Mouse (Mus musculus): ENCODE measurements at regions not wholly inside any gene's neighbourhood (a gene's known extent, or its start where the extent isn't known, plus 50 kb on each side); places are given as distances from the start of the nearest gene placed in this dataset.
"Not testable (repeated sequence)": the region's sequence is repeated elsewhere in the genome, so short reads cannot be mapped to it uniquely, and the experiment has no call there.

DNA sequence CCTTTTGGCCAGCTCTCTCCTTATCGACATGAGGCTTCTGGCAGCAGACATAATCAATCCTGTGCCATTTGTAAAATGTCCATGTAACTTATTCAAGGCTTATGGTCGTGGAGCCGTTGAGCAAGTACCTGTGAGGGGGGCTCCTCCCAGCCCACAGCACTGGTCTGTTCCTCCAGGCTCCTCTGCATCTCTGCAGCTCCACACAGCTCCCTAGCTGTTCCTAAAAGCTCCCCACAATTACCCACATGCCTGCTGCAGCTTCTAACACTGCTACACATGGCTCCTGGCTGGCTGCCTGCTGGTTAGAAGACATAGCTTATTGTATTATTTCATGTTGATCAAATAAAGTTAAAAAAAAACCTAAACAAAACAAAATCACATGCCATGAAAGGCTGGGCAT lies 77.9 kb downstream of the Tcp10c start:
- DNase-seq (ENCODE audit: low read depth, low spot score), result not testable (repeated sequence)

DNA sequence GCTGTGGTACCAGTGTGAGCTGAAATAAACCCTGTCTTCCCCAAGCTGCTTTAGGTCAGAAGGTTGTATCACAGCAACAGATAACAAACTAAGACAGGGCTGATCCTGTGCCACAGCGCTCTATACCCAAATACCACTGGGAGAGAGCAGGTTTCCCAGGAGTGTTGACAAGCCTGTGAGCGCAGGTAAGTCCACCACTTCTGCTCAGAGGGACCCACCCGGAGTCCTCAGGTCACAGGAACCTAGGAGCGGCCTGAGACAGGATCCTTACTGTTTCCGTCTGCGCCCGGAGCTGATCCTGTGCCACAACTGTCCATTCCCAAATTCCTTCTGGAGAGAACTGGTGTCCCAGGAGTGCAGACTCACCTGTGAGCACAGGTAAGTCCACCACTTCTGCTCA lies 79.8 kb downstream of the Tcp10c start:
- not testable (repeated sequence) for DNase-seq (ENCODE audit: low read depth, low spot score)

- DNase-seq (ENCODE audit: low read depth, low spot score), result not testable (repeated sequence)
Measured at GRCm38 (mm10) chr17:13438790-13439189, 84.4 kb downstream of the Tcp10c start.

- not testable (repeated sequence) for DNase-seq (ENCODE audit: low read depth, low spot score)
Measured at GRCm38 (mm10) chr17:13440708-13441530, 86.5 kb downstream of the Tcp10c start.

DNA sequence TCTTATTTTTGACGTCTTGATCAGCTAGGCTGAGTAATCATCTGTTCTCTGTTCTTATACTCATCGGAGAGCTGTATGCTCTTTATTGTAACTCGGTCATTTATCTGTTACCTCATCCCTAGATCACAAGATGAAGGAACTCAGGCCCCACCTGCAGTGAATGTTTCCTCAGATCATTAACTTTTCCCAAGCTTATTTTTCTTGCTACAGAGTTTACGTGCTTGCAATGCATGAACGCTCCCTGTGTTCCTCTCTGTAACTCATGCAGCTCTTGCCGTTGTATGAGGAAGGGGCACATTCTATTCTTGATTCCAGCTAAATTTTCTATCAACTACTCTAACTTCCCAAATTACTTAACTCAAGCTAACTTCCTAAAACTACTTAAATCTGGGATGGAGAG lies 87.9 kb downstream of the Tcp10c start:
- not testable (repeated sequence) for DNase-seq (ENCODE audit: low read depth, low spot score)

DNA sequence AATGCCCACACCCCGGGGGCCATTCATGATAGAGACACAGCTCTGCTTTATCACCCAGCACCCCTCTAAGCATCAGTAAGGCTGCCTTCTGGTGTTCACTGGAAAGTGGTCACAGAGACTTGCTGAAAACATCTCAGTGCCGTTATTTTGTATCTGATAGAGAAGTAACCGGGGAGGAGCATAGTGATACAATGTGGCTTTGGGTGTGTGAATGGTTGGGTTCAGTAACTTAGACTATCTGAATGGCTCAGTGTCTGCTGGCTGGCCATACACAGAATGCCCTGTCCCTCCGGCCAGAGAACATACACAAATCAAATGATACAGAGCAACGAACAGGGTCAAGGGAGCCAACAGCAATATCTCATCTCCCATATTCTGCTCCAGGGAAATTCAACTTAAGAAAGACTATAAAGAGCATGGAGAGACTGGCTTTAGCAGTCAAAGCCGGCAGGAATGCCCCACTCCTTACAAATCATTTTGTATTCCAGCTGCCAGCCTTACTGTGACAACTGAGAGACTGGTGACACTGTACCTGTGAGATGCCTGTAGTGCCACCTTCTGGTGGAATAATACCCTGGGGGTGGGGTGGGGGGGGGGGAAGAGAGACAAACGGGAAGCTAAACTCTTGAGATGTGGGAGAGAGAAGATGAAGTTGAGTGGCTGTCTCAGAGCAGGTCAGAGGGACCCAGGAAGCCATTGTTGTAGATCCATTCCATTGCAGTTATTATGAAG lies 102.7 kb downstream of the Tcp10c start:
- not testable (repeated sequence) for DNase-seq (ENCODE audit: low read depth, low spot score)

DNA sequence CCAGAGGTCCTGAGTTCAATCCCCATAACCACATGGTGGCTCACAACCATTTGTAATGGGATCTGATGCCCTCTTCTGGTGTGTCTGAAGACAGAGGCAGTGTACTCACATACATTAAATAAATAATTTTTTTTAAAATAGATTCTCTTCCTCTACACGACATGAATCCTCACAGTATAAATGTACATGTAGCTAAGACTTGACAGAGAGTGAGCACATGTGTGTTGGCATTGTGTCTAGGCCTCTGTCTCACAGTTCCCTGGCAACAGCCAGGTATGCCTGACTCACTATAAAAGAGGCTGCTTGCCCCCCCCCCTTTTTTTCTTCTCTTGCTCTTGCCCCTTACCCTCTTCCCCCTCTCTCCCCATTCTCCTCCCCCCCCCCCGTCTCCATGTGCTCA lies 103.6 kb downstream of the Tcp10c start:
- DNase-seq (ENCODE audit: low read depth, low spot score), result not testable (repeated sequence)

DNA sequence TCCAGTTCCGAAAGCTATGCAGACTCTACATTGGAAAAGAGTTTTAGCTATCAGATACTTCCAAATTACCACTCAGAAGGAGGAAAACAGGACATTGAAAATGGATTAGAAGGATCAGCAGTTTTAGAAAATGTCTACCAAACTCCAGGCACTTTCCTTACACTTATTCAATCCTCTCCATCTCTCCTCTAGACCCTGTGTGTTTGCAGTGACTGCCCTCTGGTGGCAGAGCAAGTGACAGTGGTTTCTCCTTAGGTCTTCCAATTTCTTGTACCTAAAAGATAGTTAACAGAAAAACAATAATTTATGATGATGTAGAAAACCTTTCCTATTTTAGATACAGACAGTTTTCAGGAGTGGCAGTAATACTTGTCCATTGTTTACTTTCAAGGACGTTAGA lies 104.4 kb downstream of the Tcp10c start:
- not testable (repeated sequence) for DNase-seq (ENCODE audit: low read depth, low spot score)

DNA sequence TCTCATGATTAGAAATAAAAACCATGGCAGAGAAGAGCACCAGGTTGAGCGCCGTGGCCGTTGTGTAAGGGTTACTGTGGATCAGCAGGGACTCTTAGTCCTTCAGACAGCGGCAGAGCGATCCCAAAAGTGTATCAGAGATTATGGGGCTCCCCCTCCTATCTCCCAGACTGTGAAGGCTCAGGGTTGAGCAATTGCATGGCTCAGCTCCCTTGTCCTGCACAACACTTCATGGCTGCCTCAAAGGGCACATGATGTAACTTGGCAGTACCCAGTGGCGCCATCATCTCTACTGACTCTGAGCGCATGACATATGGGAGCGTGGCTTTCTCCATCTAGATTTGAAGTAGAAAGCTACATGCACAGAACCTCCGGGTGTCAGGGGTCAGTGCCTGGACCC lies 108.3 kb downstream of the Tcp10c start:
- DNase-seq (ENCODE audit: low read depth, low spot score), result not testable (repeated sequence)

- not testable (repeated sequence) for DNase-seq (ENCODE audit: low read depth, low spot score)
Measured at GRCm38 (mm10) chr17:13465822-13466221, 111.5 kb downstream of the Tcp10c start.

DNA sequence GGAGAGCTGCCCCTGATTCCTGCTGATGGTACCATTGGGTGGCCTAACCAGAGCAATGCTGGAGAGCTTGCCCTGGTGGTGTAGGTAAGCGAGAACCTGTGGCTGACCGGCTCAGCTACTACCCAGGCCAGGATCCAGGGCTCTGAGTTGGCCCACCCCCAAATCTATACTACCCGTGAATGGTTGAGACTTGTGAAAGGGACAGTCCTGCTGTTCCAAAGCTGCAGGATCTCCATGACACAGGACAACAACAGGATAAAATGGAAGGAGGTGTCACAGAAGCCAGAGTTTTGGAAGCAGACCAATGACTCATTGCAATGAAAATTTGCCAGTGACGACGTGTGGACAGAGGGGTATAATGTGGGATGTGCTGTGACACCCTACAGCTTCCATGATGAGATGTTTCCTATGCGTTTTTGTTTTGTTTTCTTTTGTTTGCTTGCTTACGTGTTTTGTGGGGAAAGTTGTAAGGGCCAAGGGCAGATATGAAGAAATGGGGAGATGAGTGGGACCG lies 115.6 kb downstream of the Tcp10c start:
- DNase-seq (ENCODE audit: low read depth, low spot score), result not testable (repeated sequence)

- DNase-seq (ENCODE audit: low read depth, low spot score), result peak; percentile 88
Measured at GRCm38 (mm10) chr17:13472460-13473062, 118.2 kb downstream of the Tcp10c start.

- DNase-seq (ENCODE audit: low read depth, low spot score), result no peak
Measured at GRCm38 (mm10) chr17:13474310-13475094, 120.1 kb downstream of the Tcp10c start.

GRCm38 (mm10) chr17:13478866-13479571 lies 124.6 kb downstream of the Tcp10c start:
- DNase-seq (ENCODE audit: low read depth, low spot score), result peak; percentile 17

DNA sequence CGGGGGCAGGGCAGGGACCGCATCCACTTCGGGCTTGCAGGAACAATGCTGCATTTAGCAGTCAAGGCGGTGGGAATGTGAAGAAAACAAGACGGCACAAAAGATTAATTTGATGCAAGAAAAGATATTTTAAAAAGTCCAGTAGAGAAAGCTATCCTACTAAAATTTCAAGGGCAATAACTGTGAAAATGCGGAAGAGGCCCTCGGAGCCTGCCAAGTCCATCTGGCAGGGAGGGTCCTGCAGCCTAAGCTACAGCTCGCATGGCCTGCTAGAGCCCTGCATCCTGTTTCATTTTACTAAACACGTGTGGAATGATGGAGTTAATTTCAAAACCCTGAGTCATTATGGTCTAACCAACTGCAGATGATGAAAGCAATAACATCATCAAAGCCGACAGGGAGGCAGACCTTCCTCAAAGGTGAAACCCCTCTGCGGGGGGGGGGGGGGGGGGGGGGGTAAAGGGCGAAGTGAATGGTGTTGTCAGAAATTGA lies 125.2 kb downstream of the Tcp10c start:
- DNase-seq (ENCODE audit: low read depth, low spot score), result peak; percentile 39

GRCm38 (mm10) chr17:13481445-13482085 lies 127.2 kb downstream of the Tcp10c start:
- no peak for DNase-seq (ENCODE audit: low read depth, low spot score)

DNA sequence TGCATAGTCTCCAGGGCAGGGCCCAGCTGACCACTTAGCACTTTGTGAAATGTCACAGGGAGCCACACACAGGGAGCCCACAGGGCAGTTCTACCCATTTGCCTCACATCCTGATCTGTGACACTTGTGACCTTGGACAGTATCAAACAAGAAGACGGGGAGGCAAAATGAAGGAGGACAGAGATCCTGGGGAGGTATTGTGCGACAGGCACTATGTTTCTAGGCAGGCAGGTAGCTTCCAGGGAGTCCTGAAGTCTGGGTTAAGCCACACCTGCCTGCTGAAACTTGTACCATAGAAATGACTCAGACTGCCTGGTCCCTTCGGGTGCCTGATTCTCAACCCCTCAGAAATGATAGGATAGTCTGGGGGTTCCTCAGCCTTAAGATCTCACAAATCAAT lies 127.8 kb downstream of the Tcp10c start:
- no peak for DNase-seq (ENCODE audit: low read depth, low spot score)

DNA sequence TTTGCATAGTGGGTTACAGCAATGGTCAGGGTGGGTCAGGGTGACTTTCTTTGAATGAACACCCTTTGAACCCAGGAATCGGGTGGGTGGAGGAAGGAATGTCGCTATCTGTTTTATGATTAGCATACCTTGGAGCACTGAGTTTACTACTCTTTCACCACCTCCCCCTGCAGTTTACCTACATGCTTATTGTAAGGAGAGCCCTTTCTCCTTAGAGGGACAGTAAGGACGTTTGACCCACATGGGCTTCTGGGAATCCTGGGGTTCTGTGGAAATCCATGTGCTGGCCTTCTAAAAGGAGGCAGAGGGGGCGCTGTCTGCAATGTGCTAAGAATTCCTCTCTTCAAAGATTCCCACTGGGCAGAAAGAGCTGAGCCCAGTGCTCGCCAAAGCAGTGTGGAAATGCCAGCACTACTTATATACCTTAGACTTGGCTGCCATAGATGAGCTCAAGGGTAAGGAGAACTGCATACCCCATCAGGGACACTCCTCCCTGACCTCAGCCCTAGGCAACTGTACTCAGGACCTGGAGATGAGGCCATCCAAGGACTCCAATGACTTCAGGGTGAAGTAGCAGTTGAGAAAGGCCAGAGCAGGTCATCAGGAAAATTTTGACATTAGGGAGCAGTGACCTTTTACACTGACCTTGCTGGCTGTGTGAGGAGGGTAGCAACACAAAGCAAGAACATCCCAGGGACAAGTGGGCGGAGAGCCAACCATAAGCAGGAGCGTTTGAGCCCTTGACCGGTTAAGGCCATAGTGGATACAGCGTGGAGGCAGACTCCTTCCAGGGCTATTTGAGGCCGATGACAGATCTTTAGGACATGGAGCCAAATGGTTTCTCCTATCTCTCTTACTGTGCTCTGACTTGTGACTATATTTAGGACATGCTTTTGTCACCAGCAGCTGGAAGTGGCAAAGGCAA lies 133.2 kb downstream of the Tcp10c start:
- DNase-seq (ENCODE audit: low read depth, low spot score), result no peak

All from mesoderm, embryonic 11.5 days (tissue).